In genomic region chr6:37863961-37864730, GRCm38 (mm10) we compare ENCODE assay signal across 27 mouse cellular contexts. TPM values are rescaled to one million over a fixed set of nuclear protein-coding genes. Genes with fewer than 3 reads are reported as not detected.
DNase-seq lines count a peak whose midpoint lies in the region; ATAC-seq and TF ChIP-seq lines count a peak whose summit lies in the region.
"Had no signal": no experiment of that assay in that cellular context is flagged by ENCODE, and none has a peak within 500 bp of the region (broad histone marks: within the 10 kb centered on the region; RNA-seq: fewer than 3 reads in every experiment).

No protein-coding gene starts in this region.

- no peak overlapping the region for H3K4me2 ChIP-seq in liver, embryonic 14.5 days (ENCODE audit: low read depth)
- H3K4me2 ChIP-seq: embryonic facial prominence, embryonic 15.5 days; heart, embryonic 11.5 days; heart, embryonic 15.5 days had no signal

- no peaks in the 10 kb centered on the region for H3K27me3 ChIP-seq in liver, embryonic 14.5 days (ENCODE audit: control insufficient read depth, insufficient read depth, low read length)
- H3K27me3 ChIP-seq: CH12.LX; embryonic facial prominence, embryonic 15.5 days; heart, embryonic 15.5 days; Patski had no signal

- no peak for TF ChIP-seq CTCF in liver, embryonic 14.5 days (IDR thresholded peaks at IDR 0.05; ENCODE audit: low read depth)

- 65% methylated on average over 2 of the region's 2 CpGs for WGBS in liver, embryonic 14.5 days (ENCODE audit: insufficient replicate concordance)

- H3K4me3 ChIP-seq in liver, embryonic 14.5 days (ENCODE audit: insufficient read depth in 1 of 2, low read depth in 2 of 2, low read length in 2 of 2), result no peak overlapping the region
- no peak overlapping the region for H3K4me3 ChIP-seq in ES-E14 (ENCODE audit: insufficient read depth in 1 of 2, low read depth in 1 of 2, low read length in 2 of 2, poor library complexity in 1 of 2, severe bottlenecking in 1 of 2)
- H3K4me3 ChIP-seq: embryonic facial prominence, embryonic 15.5 days; erythroblast, embryonic 14.5 days; forebrain, embryonic 10.5 days; gastrocnemius, adult 2 months; heart, embryonic 15.5 days had no signal

- no peak for ATAC-seq in liver, embryonic 14.5 days (ENCODE audit: insufficient read depth)
- ATAC-seq: forebrain, embryonic 14.5 days; hindbrain, embryonic 16.5 days; inflammation-experienced regulatory T-cells, adult 6 months; Patski had no signal

- no peaks in the 10 kb centered on the region for H3K36me3 ChIP-seq in liver, embryonic 14.5 days (replicated peaks; ENCODE audit: control insufficient read depth, insufficient read depth, low read depth)
- no peaks in the 10 kb centered on the region for H3K36me3 ChIP-seq in ES-E14 (ENCODE audit: control insufficient read depth, insufficient read depth, low read length, poor library complexity, severe bottlenecking)
- H3K36me3 ChIP-seq: embryonic facial prominence, embryonic 15.5 days; forebrain, embryonic 10.5 days; heart, embryonic 15.5 days had no signal

- no peak overlapping the region for H3K9ac ChIP-seq in liver, embryonic 14.5 days (replicated peaks)
- H3K9ac ChIP-seq in ES-E14 (ENCODE audit: insufficient read depth, low read depth, low read length, poor library complexity, severe bottlenecking), result no peak overlapping the region
- H3K9ac ChIP-seq: embryonic facial prominence, embryonic 15.5 days; heart, embryonic 15.5 days had no signal

- no peak; the same call in 1 of the 2 replicates for TF ChIP-seq EP300 in liver, embryonic 14.5 days (IDR thresholded peaks at IDR 0.05; ENCODE audit: low read depth)

- no peaks in the 10 kb centered on the region for H3K9me3 ChIP-seq in liver, embryonic 14.5 days (ENCODE audit: control insufficient read depth, low read length)
- no peaks in the 10 kb centered on the region for H3K9me3 ChIP-seq in ES-E14 (ENCODE audit: control insufficient read depth, insufficient read depth, low read depth, low read length)
- H3K9me3 ChIP-seq: embryonic facial prominence, embryonic 15.5 days; forebrain, embryonic 10.5 days; heart, embryonic 15.5 days had no signal

- peaks cover 11 to 20% of the 10 kb centered on the region in 2 experiments for H3K4me1 ChIP-seq in liver, embryonic 14.5 days (replicated peaks; ENCODE audit: control insufficient read depth in 2 of 2, insufficient read depth in 2 of 2, low read length in 1 of 2)
- peaks cover 0 to 5% of the 10 kb centered on the region in 2 experiments; a peak in 2 of 4 replicates for H3K4me1 ChIP-seq in ES-E14 (ENCODE audit: control insufficient read depth in 2 of 2, insufficient read depth in 2 of 2, low read length in 2 of 2, poor library complexity in 1 of 2)
- H3K4me1 ChIP-seq: embryonic facial prominence, embryonic 15.5 days; forebrain, embryonic 10.5 days; heart, embryonic 15.5 days had no signal

- H3K27ac ChIP-seq in liver, embryonic 14.5 days, result peak overlapping the region; percentile 18; the same call in 1 of the 2 replicates
- peak overlapping the region; percentile 78 for H3K27ac ChIP-seq in ES-E14 (ENCODE audit: insufficient read depth, low read depth, low read length, poor library complexity, severe bottlenecking)
- H3K27ac ChIP-seq: embryonic facial prominence, embryonic 15.5 days; forebrain, embryonic 10.5 days; gastrocnemius, adult 2 months; heart, embryonic 15.5 days had no signal

- DNase-seq in heart, adult 11 months, result peak; percentile 36
- DNase-seq in heart, postnatal 4 days, result no peak
- no peak for DNase-seq in liver, embryonic 14.5 days (ENCODE audit: low read depth in 3 of 3, low spot score in 3 of 3)
- DNase-seq in liver (no peak), ES-E14 (ENCODE audit: low read depth, low spot score) (no peak)
- peak; percentile 45 for DNase-seq in skeletal muscle tissue, adult 2 months (ENCODE audit: low read depth, low spot score)
- no peak for DNase-seq in left cerebral cortex, adult 11 months (ENCODE audit: low spot score)
- DNase-seq in layer of hippocampus, postnatal 14 days (ENCODE audit: low spot score in 2 of 2), result no peak
- DNase-seq: adrenal gland, postnatal 10 days; cerebellum, adult 11 months; cerebellum, adult 8-10 months; cerebellum, postnatal 14 days; embryo, embryonic 11 days; gastrocnemius, adult 2 months; gastrocnemius, postnatal 36 days; heart, adult 18-20 months; heart, postnatal 14 days had no signal

- in situ Hi-C loops in ES-E14 (cut with MboI; ENCODE audit: low sequenced_read_pairs in 2 of 2, unreplicated experiment in 2 of 2), result no loop called here

TF ChIP-seq in ES-E14, 5 proteins besides CTCF, POLR2A, EP300 and RAD21:
- no peak for TF ChIP-seq ZC3H11A (IDR thresholded peaks at IDR 0.05; ENCODE audit: borderline replicate concordance, low read depth, low read length)
- peak; percentile 33; the same call in 1 of the 2 replicates for TF ChIP-seq HCFC1 (IDR thresholded peaks at IDR 0.05; ENCODE audit: borderline replicate concordance, insufficient read depth, low read length)

RNA-seq across cellular contexts. Expression of gene Trim24, which starts 6.5 kb away (rescaled TPM):
- 10 to 100 TPM; 50.8 to 60.3 TPM for total RNA-seq in heart, postnatal 4 days (2021)
- 6.8 and 8.3 TPM in 2 replicates for polyA plus RNA-seq in liver, embryonic 14.5 days (2012; rRNA removed)
- 4.9 and 5.4 TPM in 2 replicates for polyA plus RNA-seq in liver, embryonic 14.5 days (2014; fragmentation: Nextera tagmentation; extraction: Ambion mirVana)
- 77.8 and 81.7 TPM in 2 replicates for total RNA-seq in ES-E14 (2012; rRNA removed)
- total RNA-seq in layer of hippocampus, postnatal 14 days (2021), result 10 to 100 TPM; 40.4 to 43.2 TPM

Comparison
In these comparisons a context has a peak if more than half of its experiments do, and no peak if none do; other contexts are left out.
1. DNase-seq: peak in heart, adult 11 months (single experiment) and skeletal muscle tissue, adult 2 months (single experiment); none in heart, postnatal 4 days (single experiment), liver, embryonic 14.5 days (0 of 3), liver (single experiment), ES-E14 (single experiment), left cerebral cortex, adult 11 months (single experiment) and layer of hippocampus, postnatal 14 days (0 of 2).